ENCODE assay signal across 8 mouse cellular contexts in the genomic region with DNA sequence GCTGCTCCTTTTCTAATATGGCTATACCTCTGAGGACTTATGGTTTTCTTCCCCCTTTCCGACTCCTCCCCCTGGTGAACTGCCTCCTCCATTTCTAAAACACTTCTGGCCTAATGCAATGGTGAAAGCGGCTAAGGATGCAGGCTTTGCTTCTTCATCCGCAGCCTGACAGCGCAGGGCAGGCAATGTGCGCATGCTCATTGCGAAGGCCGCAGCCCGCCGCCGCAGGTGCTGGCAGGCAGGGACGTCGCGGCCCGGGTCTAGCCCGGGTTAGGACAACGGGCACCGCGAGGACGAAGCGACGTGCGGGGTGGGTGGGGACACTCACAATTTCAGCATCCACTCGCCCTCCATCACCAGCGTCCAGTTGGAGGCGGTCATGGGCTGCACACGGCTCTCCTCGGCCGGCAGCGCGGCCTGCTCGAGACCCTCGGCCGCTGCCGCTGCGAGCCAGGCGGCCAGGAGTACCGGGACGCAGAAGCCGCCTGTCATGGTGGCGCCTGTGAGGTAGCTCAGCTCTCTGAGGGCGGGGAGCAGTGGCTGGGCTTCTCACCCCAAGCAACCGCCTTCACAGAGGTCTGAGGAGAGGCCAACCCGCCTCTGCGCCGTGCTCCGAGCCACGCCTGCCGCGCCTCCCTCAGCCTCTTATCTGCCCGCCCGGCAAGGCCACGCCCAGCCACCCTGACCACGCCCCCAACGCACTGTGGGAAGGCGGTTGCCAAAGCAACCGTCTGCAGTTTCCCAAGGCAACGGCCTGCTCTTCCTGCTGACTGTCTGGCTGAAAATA. TPM values are rescaled to one million over a fixed set of nuclear protein-coding genes. Genes with fewer than 3 reads are reported as not detected.
DNase-seq lines count a peak whose midpoint lies in the region; ATAC-seq and TF ChIP-seq lines count a peak whose summit lies in the region.

A gene (minus strand): TSS at position 632 of the 787 bp plus-strand sequence.

- peaks cover 17% of the 10 kb centered on the region for H3K4me1 ChIP-seq in embryonic facial prominence, embryonic 13.5 days
- H3K4me1 ChIP-seq in heart, adult 2 months (ENCODE audit: control insufficient read depth, insufficient read depth, low read length), result no peaks in the 10 kb centered on the region; the same call in none of the 2 replicates
- H3K4me1 ChIP-seq in limb, embryonic 13.5 days, result peaks cover 11% of the 10 kb centered on the region
- H3K4me1 ChIP-seq in midbrain, embryonic 16.5 days (ENCODE audit: control insufficient read depth, insufficient read depth, low read length), result peaks cover 35% of the 10 kb centered on the region

- peak; percentile 100 for DNase-seq in 3134 (ENCODE audit: extremely low read depth, insufficient read length, low spot score)
- DNase-seq in adrenal gland, postnatal 36 days, result peak; percentile 100
- DNase-seq in heart, adult 2 months, result peak; percentile 99
- DNase-seq in kidney, adult 8-10 months, result peak; percentile 99
- DNase-seq in spleen, postnatal 10 days (ENCODE audit: low spot score in 2 of 2), result peak; percentile 98 to 100

- peak within 1 kb of the TSS; percentile 74 for H3K4me2 ChIP-seq in embryonic facial prominence, embryonic 13.5 days
- H3K4me2 ChIP-seq in limb, embryonic 13.5 days (replicated peaks), result peak within 1 kb of the TSS; percentile 74
- peak within 1 kb of the TSS; percentile 65 for H3K4me2 ChIP-seq in midbrain, embryonic 16.5 days (ENCODE audit: low read length)

- H3K27me3 ChIP-seq in embryonic facial prominence, embryonic 13.5 days, result no peaks in the 10 kb centered on the region
- H3K27me3 ChIP-seq in heart, adult 2 months (ENCODE audit: control insufficient read depth, insufficient read depth, low read length), result no peaks in the 10 kb centered on the region
- no peaks in the 10 kb centered on the region for H3K27me3 ChIP-seq in limb, embryonic 13.5 days
- no peaks in the 10 kb centered on the region for H3K27me3 ChIP-seq in midbrain, embryonic 16.5 days (ENCODE audit: control insufficient read depth, insufficient read depth, low read depth, low read length)

- intact Hi-C loops in heart, adult 2 months (cut with DNase I), result loop anchor here (10.0 kb wide), 2 partner anchors 231 to 1799 kb away; a partner anchor contains a TSS

- peak within 1 kb of the TSS; percentile 89 for H3K9ac ChIP-seq in embryonic facial prominence, embryonic 13.5 days
- H3K9ac ChIP-seq in heart, adult 2 months (ENCODE audit: low read depth, low read length), result peak within 1 kb of the TSS; percentile 96
- H3K9ac ChIP-seq in limb, embryonic 13.5 days, result peak within 1 kb of the TSS; percentile 86
- H3K9ac ChIP-seq in midbrain, embryonic 16.5 days (ENCODE audit: low read depth, low read length), result peak within 1 kb of the TSS; percentile 98

- H3K4me3 ChIP-seq in embryonic facial prominence, embryonic 13.5 days, result peak within 1 kb of the TSS; percentile 86
- H3K4me3 ChIP-seq in heart, adult 2 months, result peak within 1 kb of the TSS; percentile 88
- H3K4me3 ChIP-seq in limb, embryonic 13.5 days, result peak within 1 kb of the TSS; percentile 88
- peak within 1 kb of the TSS; percentile 76 for H3K4me3 ChIP-seq in midbrain, embryonic 16.5 days (ENCODE audit: low read depth, low read length)

- no peaks in the 10 kb centered on the region for H3K9me3 ChIP-seq in embryonic facial prominence, embryonic 13.5 days
- H3K9me3 ChIP-seq in limb, embryonic 13.5 days, result no peaks in the 10 kb centered on the region
- H3K9me3 ChIP-seq in midbrain, embryonic 16.5 days (replicated peaks; ENCODE audit: control insufficient read depth, low read length, poor library complexity, severe bottlenecking), result no peaks in the 10 kb centered on the region

- H3K27ac ChIP-seq in embryonic facial prominence, embryonic 13.5 days, result peak within 1 kb of the TSS; percentile 92
- H3K27ac ChIP-seq in heart, adult 2 months, result peak within 1 kb of the TSS; percentile 95
- H3K27ac ChIP-seq in limb, embryonic 13.5 days, result peak within 1 kb of the TSS; percentile 95
- peak within 1 kb of the TSS; percentile 100 for H3K27ac ChIP-seq in midbrain, embryonic 16.5 days (ENCODE audit: low read length)

- TF ChIP-seq POLR2A in heart, adult 2 months (IDR thresholded peaks at IDR 0.05; ENCODE audit: insufficient read depth, low read depth, low read length), result peak; percentile 82

- ATAC-seq in embryonic facial prominence, embryonic 13.5 days (ENCODE audit: insufficient number of reproducible peaks, insufficient read depth, low FRiP score, low TSS enrichment, low read depth), result peak; percentile 98
- ATAC-seq in limb, embryonic 13.5 days (ENCODE audit: low FRiP score, low read depth), result peak; percentile 99
- peak; percentile 98 for ATAC-seq in midbrain, embryonic 16.5 days

- H3K79me2 ChIP-seq in heart, adult 2 months (replicated peaks; ENCODE audit: control insufficient read depth, insufficient read depth, low read length), result peaks cover 1% of the 10 kb centered on the region; the same call in 1 of the 2 replicates

- H3K36me3 ChIP-seq in embryonic facial prominence, embryonic 13.5 days, result peaks cover 2% of the 10 kb centered on the region; the same call in 1 of the 2 replicates
- peaks cover 3% of the 10 kb centered on the region for H3K36me3 ChIP-seq in heart, adult 2 months (ENCODE audit: control insufficient read depth, insufficient read depth, low read length)
- H3K36me3 ChIP-seq in limb, embryonic 13.5 days, result no peaks in the 10 kb centered on the region; the same call in 1 of the 2 replicates
- peaks cover 2% of the 10 kb centered on the region; the same call in 1 of the 2 replicates for H3K36me3 ChIP-seq in midbrain, embryonic 16.5 days (ENCODE audit: control insufficient read depth, insufficient read depth, low read length)

- 0 out of 2 replicates have a peak, but pooled peaks have one; percentile 6 for TF ChIP-seq CTCF in heart, adult 2 months (IDR thresholded peaks at IDR 0.05)

- TF ChIP-seq EP300 in heart, adult 2 months (IDR thresholded peaks at IDR 0.05; ENCODE audit: insufficient read depth, low read depth, low read length), result no peak

- WGBS in embryonic facial prominence, embryonic 13.5 days, result under 1% methylated on average over 57 of the region's 57 CpGs
- under 1% methylated on average over 57 of the region's 57 CpGs for WGBS in heart, adult 2 months
- WGBS in limb, embryonic 13.5 days, result under 1% methylated on average over 54 of the region's 57 CpGs
- under 1% methylated on average over 57 of the region's 57 CpGs for WGBS in midbrain, embryonic 16.5 days

RNA-seq across cellular contexts. Expression of the gene that starts here (rescaled TPM):
- 10 to 100 TPM; 34.3 to 42.4 TPM for total RNA-seq in adrenal gland, postnatal 36 days (2021)
- polyA plus RNA-seq in embryonic facial prominence, embryonic 13.5 days (2015; fragmentation: Nextera tagmentation; extraction: Ambion mirVana), result 18.1 and 21.8 TPM in 2 replicates
- 10 to 100 TPM; 48.1 to 53.1 TPM for total RNA-seq in heart, adult 2 months (2021)
- polyA plus RNA-seq in heart, adult 2 months (2012; rRNA removed), result 13.7 and 24.2 TPM in 2 replicates
- 19.5 and 20.5 TPM in 2 replicates for polyA plus RNA-seq in limb, embryonic 13.5 days (2015; fragmentation: Nextera tagmentation; extraction: Ambion mirVana)
- polyA plus RNA-seq in midbrain, embryonic 16.5 days (2015; fragmentation: Nextera tagmentation; extraction: Ambion mirVana), result 143 and 144 TPM in 2 replicates

Comparison
In these comparisons a context has a peak if more than half of its experiments do, and no peak if none do; other contexts are left out.
1. Peak in every context shown above with its lines: DNase-seq, ATAC-seq, H3K4me3 ChIP-seq and H3K27ac ChIP-seq.